Mouse (Mus musculus) neutrophil, adult 83 days (primary cell): Measurements from ENCODE around the gene Trp53bp2. TPM values are rescaled to one million over a fixed set of nuclear protein-coding genes. Genes with fewer than 3 reads are reported as not detected.

ENCODE experiments used
- total RNA-seq, 2 experiments: library from RNA; stranded (reverse); gene quantifications; one replicate each; pipeline ENCODE4 v1.2.4; 2023

Trp53bp2 gene
- 10 to 100 TPM; 14.5 to 17.0 TPM for total RNA-seq

DNA sequence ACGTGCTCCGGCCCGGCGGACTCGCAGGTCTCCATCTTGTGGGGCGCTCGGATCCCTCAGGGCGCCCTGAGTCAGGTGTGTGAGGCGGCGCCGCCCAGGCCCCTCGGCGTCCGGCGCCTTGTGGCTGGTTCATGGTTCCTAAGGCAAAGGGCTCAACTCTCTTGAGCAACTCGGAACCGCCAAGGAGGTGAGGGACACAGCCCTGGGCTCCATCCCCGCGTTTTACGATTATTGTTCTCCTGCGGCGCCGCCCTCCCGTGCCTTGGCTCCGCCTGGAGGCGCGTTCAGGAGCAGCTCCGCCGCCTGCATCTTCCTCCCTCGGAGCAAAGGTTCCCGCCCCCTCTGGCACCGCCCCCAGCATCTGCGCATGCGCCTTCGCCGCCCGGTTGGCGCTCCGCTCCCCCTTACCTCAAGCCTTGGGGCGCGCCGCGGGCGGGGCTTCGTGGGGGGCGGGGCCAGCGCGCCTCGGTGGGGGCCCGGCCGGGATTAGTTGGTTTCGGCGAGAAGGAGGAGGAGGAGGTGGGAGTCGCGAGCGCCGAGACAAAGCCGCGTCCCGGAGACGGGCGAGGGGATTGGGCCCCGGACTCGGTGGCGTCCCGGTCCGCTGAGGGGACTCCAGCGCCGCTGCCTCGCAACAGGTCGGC lies at the start of gene Trp53bp2:
Trp53bp2 (plus strand) TSS at position 489 of the 644 bp plus-strand sequence.

Other genes with a start within 250 kb of the Trp53bp2 start
- not detected for gene Vmn1r1, start 244.7 kb upstream of the Trp53bp2 start, total RNA-seq
- 100 to 1,000 TPM; 183 to 203 TPM for gene Degs1, start 126.4 kb upstream of the Trp53bp2 start, total RNA-seq
- 10 to 100 TPM; 30.9 to 31.5 TPM for gene Fbxo28, start 67.5 kb upstream of the Trp53bp2 start, total RNA-seq
- gene Capn2, start 108.4 kb downstream of the Trp53bp2 start, total RNA-seq = 10 to 100 TPM; 62.9 to 67.0 TPM
- not detected for gene Capn8, start 155.8 kb downstream of the Trp53bp2 start, total RNA-seq